Mouse (Mus musculus): ENCODE measurements around the gene Prickle1. TPM values are rescaled to one million over a fixed set of nuclear protein-coding genes. Genes with fewer than 3 reads are reported as not detected.

Gene Prickle1
- total RNA-seq, 2 experiments from 2014 or later: 8.1 to 10.6 TPM

DNA sequence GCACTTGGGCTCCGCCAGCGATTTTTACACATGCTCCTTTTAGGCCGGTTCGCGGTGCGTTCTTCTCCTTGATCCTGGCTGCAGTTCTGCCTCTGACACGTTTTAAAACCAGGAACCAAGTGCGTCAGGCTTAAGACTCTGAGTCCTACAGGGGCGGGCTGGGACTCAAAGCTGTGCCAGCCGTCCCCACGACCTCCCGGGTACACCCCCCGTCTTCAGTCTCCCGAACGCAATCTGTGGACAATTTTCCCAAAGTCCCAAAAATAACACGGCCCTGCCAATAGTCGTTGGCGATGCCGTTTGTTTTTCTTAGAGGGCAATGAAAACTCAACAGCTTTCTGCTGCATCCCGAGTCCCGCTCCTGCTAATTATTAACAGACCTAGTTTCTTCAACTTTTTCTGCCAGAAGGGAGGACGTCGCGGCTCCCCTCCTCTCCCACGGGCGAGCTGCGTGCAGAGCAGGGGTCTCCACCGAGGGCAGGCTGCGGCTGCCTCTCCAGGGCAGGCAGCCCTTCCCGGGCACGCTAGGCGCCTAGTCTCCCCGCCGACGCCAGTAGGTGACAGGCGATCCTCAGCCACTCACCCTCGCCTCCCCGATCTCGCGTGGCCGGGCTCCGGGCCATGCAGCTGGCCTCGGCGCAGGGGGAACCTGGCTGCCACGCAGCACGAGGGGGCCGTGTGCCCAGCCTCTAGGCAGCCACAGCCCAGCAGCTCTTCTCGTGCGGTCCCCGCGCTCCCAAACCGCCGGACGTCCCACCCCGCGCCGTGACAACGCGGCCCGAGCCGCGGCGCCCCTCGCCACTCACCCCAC, 598 bp downstream of the Prickle1 start:
- peak; percentile 67 for DNase-seq

DNA sequence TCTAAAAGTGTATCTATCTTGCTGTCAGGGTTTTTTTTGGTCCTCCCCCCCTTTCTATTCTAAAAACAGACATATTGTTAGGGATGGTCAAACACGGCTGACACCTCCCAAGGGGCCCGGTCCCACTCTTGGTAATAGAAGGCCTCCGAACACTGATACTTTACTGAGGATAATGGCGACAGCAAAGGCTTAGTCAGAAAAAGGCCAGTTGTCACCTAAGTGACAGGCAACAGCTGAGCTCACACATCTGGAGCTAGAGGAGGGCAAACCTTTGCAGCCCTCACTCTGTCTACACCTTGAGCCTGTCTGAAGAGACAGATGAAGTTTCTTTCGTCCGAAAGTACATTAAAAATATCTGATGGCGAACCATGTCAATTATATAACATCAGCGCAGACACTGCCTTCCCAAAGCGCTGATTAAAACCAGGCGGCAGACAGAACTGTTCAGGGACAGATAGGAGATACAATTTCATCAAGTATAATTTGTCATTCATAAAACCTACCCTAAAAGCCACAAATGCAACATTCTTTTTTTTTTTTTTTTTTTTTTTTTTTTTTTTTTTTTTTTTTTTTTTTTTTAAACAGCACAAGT, 1.3 kb downstream of the Prickle1 start:
- no peak for DNase-seq

DNA sequence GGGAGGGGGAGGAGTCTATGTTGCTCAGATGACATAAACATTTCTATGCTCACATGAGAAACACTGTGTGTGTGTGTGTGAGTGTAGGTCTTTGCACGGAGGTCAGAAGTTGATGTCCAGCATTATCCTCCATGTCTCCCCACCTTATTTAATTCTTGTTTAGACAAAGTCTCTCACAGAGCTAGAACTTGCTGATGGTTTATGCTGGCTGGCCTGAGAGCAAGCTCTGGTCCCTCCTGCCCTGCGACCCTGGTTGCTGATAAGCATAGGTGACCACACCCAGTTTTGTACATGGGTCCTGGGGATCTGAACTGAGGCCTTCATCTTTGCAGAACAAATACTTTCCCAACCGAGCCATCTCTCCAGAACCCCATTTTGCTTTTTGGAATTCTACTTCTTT, 3.1 kb downstream of the Prickle1 start:
- DNase-seq: no peak

DNA sequence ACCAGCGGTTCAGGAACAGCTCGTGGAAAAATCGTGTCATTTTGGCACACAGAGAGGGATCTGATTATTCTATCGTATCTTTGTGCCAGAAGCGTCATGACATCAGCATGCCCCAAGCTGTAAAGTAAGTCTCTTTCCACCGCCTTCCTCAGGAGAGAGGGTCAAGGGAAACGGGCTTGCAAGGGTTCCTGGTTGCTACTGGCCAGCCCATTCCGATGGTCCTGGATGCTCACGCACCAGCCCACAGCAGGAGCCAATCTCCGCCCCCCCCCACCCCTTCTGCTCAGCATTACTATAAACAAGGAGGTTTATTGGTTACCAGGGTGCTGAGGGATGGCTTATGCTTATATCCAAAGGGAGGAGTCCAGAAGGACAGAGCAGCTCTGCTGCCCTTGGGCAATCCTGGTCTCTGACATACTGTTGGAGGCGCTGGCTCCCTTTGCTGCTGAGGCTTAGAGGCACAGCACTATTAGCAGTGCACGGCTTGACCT, 3.8 kb downstream of the Prickle1 start:
- DNase-seq: no peak

DNA sequence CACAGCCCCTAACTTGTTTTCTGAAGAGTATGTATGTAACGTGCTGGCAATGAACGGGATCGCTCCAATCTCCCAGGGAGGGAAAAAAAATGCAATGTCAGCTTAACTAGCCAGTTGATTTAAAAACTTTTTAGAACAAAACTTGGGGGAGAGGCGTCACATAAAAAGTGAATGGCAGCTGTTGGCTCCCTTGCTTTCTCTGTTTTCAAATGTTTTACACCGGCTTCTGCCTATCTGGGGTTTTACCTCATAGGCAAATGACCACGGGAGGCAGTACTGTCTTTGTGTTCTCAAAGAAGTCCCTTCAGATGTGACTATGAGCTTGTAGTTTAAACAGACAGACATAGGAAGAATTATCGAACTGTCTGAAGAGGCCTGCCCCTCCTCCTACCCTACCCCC, 4.3 kb downstream of the Prickle1 start:
- DNase-seq: no peak

DNA sequence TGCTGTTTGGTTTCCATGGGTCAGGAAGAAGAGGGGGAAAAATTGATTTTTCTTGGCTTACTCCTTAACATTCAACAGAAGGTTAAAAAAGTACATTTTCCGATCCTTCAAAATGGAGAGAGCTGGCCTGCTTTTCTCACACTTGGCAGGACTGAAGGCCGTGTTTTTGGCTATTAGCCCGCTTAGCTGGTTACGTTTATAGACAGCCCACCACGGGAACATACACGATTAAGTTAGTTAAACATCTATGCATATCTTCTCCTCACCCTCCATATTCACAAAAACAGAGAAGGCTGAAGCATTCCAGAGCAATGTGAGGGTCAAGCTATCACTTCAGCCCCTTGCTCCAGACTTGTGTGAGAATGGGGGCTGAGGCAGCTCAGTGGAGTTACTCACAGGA, 7.3 kb downstream of the Prickle1 start:
- no peak for DNase-seq

DNA sequence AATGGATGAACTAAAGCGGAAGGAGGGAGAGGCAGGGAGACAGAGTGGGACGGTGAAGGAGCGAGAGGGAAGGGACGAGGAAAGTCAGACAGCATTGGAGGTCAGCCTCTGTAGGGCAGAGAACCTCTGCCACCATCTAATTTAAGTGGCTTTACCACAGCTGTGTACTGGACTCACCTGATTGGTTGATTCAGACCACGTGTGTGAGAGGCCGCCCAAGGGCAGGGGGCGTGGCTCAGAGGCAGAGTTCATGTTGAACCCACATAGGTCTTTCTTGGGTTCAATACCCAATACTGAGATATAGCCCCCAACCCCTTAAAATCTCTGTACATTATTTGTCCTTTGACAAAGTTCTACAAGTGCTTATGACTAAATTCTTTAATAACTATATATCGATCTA, 8.0 kb downstream of the Prickle1 start:
- DNase-seq: no peak

DNA sequence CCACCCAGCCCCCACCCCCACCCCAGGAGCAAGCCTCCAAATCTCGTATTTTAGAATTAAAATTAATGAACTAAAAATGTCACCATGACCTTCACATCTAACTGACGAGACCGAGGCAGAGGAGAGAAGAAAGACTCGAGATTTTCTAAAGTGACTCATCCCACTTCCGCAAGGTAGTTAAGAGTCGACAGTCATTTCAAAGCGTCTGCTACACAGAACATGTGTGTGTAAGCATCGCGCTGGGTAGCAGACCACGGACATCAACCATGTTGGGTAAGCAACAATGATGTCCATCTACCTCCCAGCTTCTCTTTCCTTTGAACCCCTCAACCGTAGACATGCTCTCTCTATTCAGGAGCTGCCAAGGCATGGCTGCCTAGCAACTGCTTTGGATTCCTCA, 12.6 kb downstream of the Prickle1 start:
- DNase-seq: no peak

DNA sequence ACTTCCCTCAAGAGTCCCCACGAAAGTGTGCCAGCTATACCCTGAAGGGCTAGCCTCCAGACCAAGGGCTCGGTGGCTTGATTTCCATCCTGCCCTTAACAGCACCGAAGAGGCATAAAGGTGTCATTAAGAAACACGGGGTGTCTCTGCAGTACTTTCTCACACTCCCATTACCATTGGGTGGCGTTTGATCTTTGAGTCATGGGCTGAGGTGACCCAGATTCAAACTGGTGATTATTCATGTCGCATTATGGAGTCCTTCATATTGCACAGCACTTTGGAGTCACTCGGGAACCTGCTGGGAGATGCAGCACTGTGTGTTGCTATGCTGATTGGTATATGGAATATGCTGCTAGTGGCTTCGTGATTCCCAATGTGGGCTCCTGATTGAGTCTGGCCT, 14.0 kb downstream of the Prickle1 start:
- DNase-seq: no peak

DNA sequence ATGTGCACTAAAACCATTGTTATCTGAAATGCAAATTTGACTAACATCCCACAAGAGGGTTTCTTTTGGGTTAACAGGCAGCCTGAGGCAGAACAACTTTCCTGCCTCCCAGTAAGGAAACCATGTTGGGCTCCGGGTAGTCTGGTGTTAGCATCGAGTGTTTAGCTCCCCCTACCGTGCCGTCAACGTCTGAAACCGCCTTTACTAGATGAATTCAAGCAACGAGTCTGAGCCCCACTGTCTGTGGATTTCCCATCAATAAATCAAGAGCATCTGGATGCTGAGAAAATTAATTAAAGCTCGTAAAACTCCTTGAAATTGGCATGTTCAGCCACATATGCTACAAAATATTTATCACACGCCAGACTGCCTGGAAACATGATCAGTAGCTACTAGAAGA, 15.8 kb downstream of the Prickle1 start:
- no peak for DNase-seq

DNA sequence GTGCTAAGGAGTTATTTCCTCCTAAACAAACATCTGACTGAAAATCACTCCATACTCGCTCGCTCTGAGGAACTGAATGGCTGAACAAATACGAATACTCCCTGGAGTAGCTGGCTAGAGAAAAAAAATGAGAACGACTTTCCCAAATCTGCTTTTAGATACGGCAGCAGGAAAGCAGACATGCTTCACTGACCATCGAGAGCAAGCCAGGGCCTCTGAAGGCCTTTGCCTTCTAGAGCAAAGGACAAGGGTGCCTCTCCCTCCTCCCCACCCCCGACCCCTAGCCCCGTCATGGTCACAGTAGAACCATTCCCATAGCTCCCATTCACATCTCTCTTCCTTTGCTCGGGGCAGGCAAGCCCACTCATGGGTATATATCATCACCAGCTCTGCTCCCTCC, 16.6 kb downstream of the Prickle1 start:
- DNase-seq: no peak

DNA sequence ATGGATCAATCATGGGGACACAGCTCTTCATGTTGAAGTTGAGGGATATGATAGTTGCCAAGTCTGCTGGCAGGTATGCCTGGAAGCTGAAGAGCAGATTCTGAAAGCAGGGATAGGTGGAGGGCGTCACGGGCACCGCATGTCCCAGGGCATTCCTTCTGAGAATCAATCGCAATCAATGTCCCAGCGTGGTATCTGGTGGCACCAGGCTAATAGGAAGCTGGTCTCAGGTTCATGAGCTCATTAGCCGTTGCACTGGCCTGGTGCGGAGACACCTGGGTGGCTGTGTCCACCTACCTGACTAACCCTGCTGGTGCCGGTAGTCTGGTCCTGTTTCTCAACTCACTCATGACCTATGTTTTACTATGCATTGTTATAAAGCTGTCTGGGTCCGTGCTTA, 19.3 kb downstream of the Prickle1 start:
- DNase-seq: no peak

DNA sequence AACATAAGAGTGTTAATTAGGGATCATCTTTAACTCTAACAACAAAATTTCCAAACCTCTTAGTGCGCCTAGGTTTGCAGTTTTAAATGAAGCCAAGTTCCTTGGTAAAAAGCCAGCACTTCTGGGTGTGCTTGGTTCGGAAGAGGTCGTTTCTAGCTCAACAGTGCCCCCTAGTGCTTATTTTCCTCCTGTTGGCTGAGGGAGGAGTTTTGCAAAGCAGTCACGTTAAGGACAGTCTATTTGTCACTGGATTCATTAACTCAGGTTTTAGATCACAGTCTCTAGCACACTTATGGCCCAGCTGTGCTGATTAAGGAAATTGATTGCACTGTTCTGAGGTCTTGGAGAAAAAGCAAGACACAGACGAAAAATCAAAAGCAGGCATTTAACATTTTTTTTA, 19.8 kb downstream of the Prickle1 start:
- DNase-seq: peak; percentile 77

DNA sequence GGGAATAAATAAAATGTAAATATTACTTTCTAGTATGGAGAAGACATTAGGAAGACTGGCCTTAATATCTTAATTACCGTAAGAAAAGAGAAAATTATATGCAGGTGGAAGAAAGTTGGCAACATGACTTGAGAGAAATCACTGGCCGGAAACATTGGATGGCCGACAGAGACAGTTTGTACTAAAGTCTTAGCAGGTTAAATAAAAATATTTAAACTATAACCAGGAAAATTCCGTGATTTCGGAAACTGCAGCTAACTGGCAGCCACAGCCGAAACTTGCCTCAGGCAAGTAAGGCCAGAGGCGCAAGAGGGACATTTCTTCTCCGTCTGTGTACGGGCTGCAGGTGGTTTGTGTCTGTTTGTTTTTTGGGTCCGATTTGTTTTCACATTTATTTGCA, 22.8 kb downstream of the Prickle1 start:
- no peak for DNase-seq

DNA sequence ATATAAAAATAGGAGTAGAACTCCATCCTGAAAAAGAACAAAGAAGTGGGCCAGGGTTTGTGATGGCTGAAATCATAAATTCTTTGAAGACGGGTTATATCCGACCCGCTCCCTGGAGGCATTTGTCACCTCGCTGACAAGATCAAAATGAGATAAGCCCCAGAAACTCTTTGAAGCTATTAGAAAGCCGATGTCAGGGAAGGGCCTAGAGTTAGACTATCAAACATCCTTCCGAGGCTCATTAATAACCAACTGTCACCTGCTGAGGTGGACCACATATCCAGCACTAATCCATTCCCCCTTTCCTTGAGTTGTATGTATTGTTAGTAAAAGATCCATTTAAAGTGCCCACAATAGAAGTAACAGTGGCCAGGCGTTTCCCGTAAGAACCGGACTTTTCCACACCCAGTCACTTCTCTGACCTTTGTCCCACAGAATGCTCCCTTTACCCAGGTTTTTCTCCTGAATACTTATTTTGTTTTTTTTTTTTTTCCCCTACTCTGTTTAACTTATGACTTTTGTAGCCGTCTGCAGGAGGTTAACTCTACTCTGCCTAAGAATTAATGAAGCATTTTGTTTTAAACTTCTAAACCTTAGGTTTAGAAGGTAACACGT, 24.7 kb downstream of the Prickle1 start:
- DNase-seq: no peak

DNA sequence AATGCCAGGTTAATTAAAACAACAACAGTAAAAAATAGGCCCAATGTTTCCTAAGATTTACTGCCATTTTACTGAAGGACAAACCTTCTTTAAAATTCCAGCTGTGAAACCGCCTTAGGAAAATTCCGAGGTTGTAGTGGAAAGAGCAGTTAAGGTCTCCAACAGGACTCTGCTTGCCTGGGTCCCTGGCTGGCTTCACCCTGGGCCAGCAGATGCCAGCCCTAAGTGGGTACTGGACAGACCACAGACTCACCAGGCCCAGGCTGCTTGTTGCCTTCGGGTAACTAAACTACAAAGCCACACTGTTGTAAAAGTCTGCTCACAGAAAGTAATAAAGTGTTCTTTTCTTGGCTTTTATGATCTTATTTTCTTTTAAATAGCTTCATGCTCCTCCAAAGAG, 26.8 kb downstream of the Prickle1 start:
- no peak for DNase-seq

DNA sequence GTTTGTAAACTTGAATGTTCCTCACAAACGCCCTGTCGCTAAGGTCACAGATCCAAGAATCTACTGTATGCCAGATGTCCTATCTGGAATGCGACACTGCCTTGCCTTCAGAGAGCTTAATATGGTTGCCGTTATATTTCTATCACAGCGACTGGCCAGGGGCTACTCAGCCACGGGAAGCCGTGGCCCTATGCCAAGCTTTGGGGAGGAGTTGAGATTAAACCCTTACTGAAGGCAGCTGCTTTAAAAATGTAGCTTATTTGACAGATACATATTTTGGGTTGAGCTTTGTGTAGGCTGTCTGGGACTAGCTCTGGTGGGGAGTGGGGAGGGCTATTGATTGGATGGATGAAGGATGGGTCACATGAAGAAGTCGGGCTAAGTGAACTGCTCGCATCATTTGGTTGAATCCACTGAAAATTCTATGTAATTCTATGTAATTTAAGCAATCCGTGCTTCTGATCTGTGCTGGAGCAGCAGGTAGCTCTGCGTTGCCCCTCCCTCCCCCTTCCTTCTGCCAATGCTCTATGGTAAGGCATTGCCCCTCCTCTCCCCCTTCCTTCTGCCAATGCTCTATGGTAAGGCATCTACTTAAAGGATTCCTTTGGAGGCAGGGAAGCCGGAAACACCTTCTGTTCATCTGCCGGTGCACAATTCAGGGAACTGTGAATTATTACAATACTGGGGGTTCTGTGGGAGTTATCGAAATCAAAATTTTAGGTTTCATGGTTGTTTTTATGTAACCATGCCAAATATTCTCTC, 28.0 kb downstream of the Prickle1 start:
- DNase-seq: peak; percentile 53

DNA sequence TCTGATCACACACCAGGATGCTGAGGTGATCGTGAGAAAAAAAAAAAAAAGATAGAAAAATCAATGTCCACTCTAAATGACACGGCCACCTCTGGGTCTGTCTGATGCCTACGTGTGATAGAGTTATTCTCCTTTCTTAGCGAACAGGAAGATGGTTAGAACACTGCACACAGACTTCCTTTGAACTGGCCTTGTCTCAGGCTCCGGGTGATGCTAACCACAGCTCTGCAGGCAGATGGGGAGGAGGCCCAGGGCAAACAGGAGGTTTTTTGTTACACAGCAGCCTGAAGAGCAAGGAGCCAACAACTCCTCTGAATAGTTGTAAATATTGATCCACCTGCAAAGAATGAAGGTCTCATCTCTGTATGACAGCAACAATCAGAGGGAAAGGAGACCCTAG, 32.2 kb downstream of the Prickle1 start:
- no peak for DNase-seq

DNA sequence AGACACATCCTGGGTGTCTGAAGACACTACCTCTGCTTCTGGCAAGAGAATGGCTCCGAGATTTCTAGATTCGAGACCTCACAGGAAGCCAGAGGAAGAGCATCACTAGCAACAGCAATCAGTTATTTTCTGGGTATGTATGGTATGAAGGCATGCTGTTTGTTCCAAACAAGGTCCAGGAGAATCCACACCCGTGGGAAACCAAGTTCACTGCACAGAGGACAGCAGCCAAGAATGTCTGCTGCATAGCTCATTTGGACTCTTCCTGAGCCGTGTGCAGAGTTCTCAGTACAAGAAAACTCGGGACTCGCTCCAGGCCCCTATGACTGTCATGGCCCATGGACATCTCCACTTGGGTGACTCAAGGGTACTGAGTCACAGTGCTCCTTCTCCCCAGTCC, 34.2 kb downstream of the Prickle1 start:
- no peak for DNase-seq

DNA sequence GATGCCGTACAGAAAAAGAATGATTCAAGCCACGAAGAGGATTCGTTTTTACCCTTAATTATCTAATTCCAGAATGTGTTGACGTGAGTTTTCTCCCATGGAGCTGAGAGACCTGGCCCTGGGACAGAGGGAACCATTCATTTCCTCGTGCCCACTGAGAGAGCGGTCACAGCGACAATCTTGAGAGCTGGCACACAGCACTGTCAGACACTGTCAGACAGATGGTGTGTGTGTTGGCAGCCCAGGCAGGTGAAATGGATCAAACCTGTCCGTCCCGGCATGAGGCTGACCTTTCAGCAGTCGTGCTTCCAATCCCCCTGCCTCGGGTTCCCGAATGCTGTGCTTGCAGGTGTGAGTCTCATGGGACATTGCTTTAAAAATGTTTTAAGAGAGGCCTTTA, 37.3 kb downstream of the Prickle1 start:
- DNase-seq: no peak

DNA sequence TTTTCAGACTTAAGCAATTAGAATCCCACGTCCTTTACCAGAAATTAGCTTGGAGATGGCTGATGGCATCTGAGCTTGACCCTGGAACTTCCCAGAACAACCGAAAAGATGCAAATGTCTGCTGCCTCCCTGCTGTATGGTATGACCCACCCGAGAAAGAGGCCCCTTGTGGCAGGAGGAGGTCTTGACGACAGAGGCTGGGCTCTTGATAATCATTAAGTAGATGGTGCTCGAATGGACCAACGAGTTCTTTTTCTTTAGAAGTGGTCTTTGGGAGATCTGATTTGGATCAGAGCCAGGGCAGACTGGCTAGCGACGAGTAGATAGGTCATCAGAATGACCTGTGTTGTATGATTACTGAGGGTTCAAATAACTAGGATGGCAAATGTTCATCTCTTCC, 40.0 kb downstream of the Prickle1 start:
- no peak for DNase-seq

DNA sequence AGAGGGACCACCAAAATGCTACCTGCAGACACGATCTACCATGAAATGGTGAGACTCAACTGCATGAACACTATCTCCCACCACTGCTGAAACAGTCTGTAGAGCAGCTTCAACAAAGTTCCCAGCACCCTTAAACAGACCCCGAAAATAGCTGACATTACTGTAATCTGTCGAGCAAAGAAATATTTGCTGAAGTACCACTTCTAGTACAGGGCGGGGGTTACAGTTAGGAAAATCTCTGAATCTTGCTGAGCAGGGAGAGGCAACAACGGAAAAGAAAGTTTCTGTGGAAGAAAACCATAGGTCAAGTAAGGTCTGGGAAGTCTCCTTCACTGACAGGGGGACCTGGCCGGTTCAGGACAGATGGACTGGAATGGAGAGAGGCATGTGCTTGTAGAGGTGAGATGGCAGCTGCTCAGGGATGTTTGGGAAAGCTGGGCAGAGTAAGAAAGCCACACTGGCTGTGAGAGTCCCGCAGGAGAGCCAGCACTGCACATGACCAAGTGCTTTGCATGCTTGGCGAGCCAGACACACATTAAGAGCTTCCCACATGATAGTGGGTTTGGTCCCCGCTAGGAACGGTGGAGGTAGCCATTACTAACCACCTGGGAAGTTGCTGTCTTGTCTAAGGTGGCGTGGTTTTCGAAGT, 41.4 kb downstream of the Prickle1 start:
- DNase-seq: no peak
